Comparison of ENCODE assay signal across 8 mouse cellular contexts in the genomic region with DNA sequence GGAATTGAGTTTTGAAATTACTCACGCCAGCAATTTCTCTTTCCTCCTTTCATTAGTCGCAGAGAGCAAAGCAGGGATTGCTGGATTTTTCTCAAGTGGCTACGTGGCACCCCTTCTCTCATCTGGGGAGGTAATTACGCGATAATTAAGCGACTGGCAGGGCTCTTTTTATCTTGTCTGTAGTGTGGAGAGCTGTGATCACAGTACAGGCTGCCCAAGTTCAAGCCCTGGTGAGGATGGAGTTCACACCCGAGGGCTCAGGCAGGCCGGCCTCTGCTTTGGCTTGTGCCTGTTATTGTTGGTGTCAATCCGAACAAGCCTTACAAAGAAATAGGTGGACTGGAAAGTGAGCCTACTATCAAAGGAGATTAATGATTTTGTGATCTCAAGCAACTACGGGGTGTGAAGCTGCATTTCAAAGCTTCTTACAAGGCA. TPM values are rescaled to one million over a fixed set of nuclear protein-coding genes. Genes with fewer than 3 reads are reported as not detected.
DNase-seq lines count a peak whose midpoint lies in the region; ATAC-seq and TF ChIP-seq lines count a peak whose summit lies in the region.

No protein-coding gene starts in this region.

- H3K27ac ChIP-seq in heart, embryonic 10.5 days = no peak overlapping the region
- no peak overlapping the region for H3K27ac ChIP-seq in heart, embryonic 15.5 days
- H3K27ac ChIP-seq in lung, postnatal 0 days (ENCODE audit: low read length) = peak overlapping the region; percentile 67

- TF ChIP-seq EP300 in lung, postnatal 0 days (IDR thresholded peaks at IDR 0.05) = no peak

- WGBS in heart, embryonic 10.5 days = under 1% methylated on average over 10 of the region's 10 CpGs
- WGBS in heart, embryonic 15.5 days = 3% methylated on average over 10 of the region's 10 CpGs
- 2% methylated on average over 10 of the region's 10 CpGs for WGBS in lung, postnatal 0 days

- no peak overlapping the region for H3K9ac ChIP-seq in heart, embryonic 15.5 days
- H3K9ac ChIP-seq in lung, postnatal 0 days (replicated peaks; ENCODE audit: low read depth) = peak overlapping the region; percentile 41

- ATAC-seq in heart, embryonic 15.5 days (replicated peaks; ENCODE audit: insufficient number of reproducible peaks, insufficient read depth, low FRiP score, low read depth) = no peak
- ATAC-seq in lung, postnatal 0 days = no peak
- no peak for ATAC-seq in erythroid progenitor cell, adult 5-6 weeks (replicated peaks; ENCODE audit: low FRiP score, poor library complexity, severe bottlenecking)
- no peak for ATAC-seq in granulocyte monocyte progenitor cell, adult 5-6 weeks (replicated peaks; ENCODE audit: poor library complexity, severe bottlenecking)

- no peaks in the 10 kb centered on the region for H3K36me3 ChIP-seq in heart, embryonic 10.5 days
- no peaks in the 10 kb centered on the region for H3K36me3 ChIP-seq in heart, embryonic 15.5 days
- H3K36me3 ChIP-seq in lung, postnatal 0 days (ENCODE audit: insufficient read depth, low read length) = no peaks in the 10 kb centered on the region

- DNase-seq in heart, embryonic 10.5 days (ENCODE audit: low spot score) = peak; percentile 77
- no peak for DNase-seq in heart, adult 9 months (ENCODE audit: low spot score in 2 of 2)
- peak; percentile 27 for DNase-seq in ZHBTc4 (ENCODE audit: low read depth, low spot score)
- DNase-seq in lung, postnatal 0 days (ENCODE audit: low spot score) = no peak
- no peak for DNase-seq in cerebellum, adult 9-10 months

- no peak for TF ChIP-seq CTCF in lung, postnatal 0 days (IDR thresholded peaks at IDR 0.05)

- peaks cover 19% of the 10 kb centered on the region for H3K4me1 ChIP-seq in heart, embryonic 10.5 days
- H3K4me1 ChIP-seq in heart, embryonic 15.5 days (replicated peaks) = peaks cover 24% of the 10 kb centered on the region
- no peaks in the 10 kb centered on the region for H3K4me1 ChIP-seq in lung, postnatal 0 days (ENCODE audit: insufficient read depth, low read depth, low read length)

- H3K4me3 ChIP-seq in heart, embryonic 10.5 days = 0 out of 2 replicates have a peak overlapping the region, but pooled peaks have one; percentile 59
- peak overlapping the region; percentile 35; the same call in 1 of the 2 replicates for H3K4me3 ChIP-seq in heart, embryonic 15.5 days
- peak overlapping the region; percentile 38 for H3K4me3 ChIP-seq in lung, postnatal 0 days (ENCODE audit: low read depth, low read length)

- no peaks in the 10 kb centered on the region for H3K9me3 ChIP-seq in heart, embryonic 10.5 days
- no peaks in the 10 kb centered on the region for H3K9me3 ChIP-seq in heart, embryonic 15.5 days (replicated peaks)
- H3K9me3 ChIP-seq in lung, postnatal 0 days (ENCODE audit: low read length) = no peaks in the 10 kb centered on the region

- peak overlapping the region; percentile 52; the same call in 1 of the 2 replicates for H3K4me2 ChIP-seq in heart, embryonic 15.5 days
- peak overlapping the region; percentile 64 for H3K4me2 ChIP-seq in lung, postnatal 0 days (replicated peaks; ENCODE audit: low read depth, low read length)

- H3K27me3 ChIP-seq in heart, embryonic 10.5 days (ENCODE audit: insufficient read depth, poor library complexity, severe bottlenecking) = peaks cover 81% of the 10 kb centered on the region
- H3K27me3 ChIP-seq in heart, embryonic 15.5 days = peaks cover 90% of the 10 kb centered on the region
- H3K27me3 ChIP-seq in lung, postnatal 0 days (replicated peaks; ENCODE audit: insufficient read depth, low read length) = peaks cover 28% of the 10 kb centered on the region

RNA-seq across cellular contexts. Expression of a gene that starts 7.1 kb away (rescaled TPM):
- 0.09 and 0.77 TPM in 2 replicates for polyA plus RNA-seq in heart, embryonic 10.5 days (2016; fragmentation: Nextera tagmentation; extraction: Ambion mirVana)
- polyA plus RNA-seq in heart, embryonic 15.5 days (2015; fragmentation: Nextera tagmentation; extraction: Ambion mirVana) = 0.57 and 2.7 TPM in 2 replicates
- polyA plus RNA-seq in lung, postnatal 0 days (2015; fragmentation: Nextera tagmentation; extraction: Ambion mirVana) = 7.9 and 8.2 TPM in 2 replicates
- total RNA-seq in erythroid progenitor cell, adult 5-6 weeks (2015; ENCODE audit: low replicate concordance) = not detected in 2 replicates
- not detected in 2 replicates for total RNA-seq in erythroid progenitor cell, adult 5-6 weeks (2017; ENCODE audit: low replicate concordance)
- not detected in 2 replicates for total RNA-seq in granulocyte monocyte progenitor cell, adult 5-6 weeks (2014; fragmentation: Nextera tagmentation)
- total RNA-seq in granulocyte monocyte progenitor cell, adult 5-6 weeks (2017) = not detected in 2 replicates

RNA-seq across cellular contexts. Expression of a gene that starts 24.3 kb away (rescaled TPM):
- polyA plus RNA-seq in heart, embryonic 10.5 days (2016; fragmentation: Nextera tagmentation; extraction: Ambion mirVana) = 0.25 and 0.62 TPM in 2 replicates
- 0.42 and 0.96 TPM in 2 replicates for polyA plus RNA-seq in heart, embryonic 15.5 days (2015; fragmentation: Nextera tagmentation; extraction: Ambion mirVana)
- 2.1 and 2.5 TPM in 2 replicates for polyA plus RNA-seq in lung, postnatal 0 days (2015; fragmentation: Nextera tagmentation; extraction: Ambion mirVana)
- total RNA-seq in erythroid progenitor cell, adult 5-6 weeks (2015; ENCODE audit: low replicate concordance) = not detected in 2 replicates
- total RNA-seq in erythroid progenitor cell, adult 5-6 weeks (2017; ENCODE audit: low replicate concordance) = not detected in 2 replicates
- total RNA-seq in granulocyte monocyte progenitor cell, adult 5-6 weeks (2014; fragmentation: Nextera tagmentation) = not detected in 2 replicates
- not detected in 2 replicates for total RNA-seq in granulocyte monocyte progenitor cell, adult 5-6 weeks (2017)

Comparison
In these comparisons a context has a peak if more than half of its experiments do, and no peak if none do; other contexts are left out.
1. DNase-seq: peak in heart, embryonic 10.5 days (single experiment) and ZHBTc4 (single experiment); none in heart, adult 9 months (0 of 2), lung, postnatal 0 days (single experiment) and cerebellum, adult 9-10 months (single experiment).
2. Peak in every context shown above with its lines, with median percentiles within 50 percentile points of each other: H3K4me3 ChIP-seq.